Mouse (Mus musculus): ENCODE measurements around the gene Grip1. TPM values are rescaled to one million over a fixed set of nuclear protein-coding genes. Genes with fewer than 3 reads are reported as not detected.

The Grip1 gene
- polyA plus RNA-seq, 1 experiment from 2014 or later = 0.87 TPM

DNA sequence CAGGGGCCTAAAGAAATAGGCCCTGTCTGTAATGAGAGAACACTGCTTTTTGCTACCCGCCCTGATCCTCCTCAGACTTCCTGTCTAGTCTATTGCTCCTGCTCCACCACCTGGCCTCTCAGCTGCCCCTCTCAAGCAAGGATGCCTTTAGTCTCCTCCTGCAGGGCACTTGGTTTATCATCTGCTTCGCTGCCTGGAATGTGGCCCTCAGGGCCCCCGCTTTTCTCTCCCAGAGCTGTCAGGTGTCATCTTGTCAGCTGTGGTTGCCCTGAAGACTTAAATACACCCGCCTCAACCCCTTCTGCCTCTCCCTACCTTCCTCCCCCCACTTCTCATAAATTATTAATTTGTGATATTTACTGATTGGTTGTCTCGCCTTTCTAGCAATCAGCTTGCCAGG lies 190.7 kb downstream of the Grip1 start:
- no peaks in the 10 kb centered on the region for H3K27me3 ChIP-seq (replicated peaks; ENCODE audit: insufficient read depth, low read length)
- WGBS = 47% methylated on average over 5 of the region's 5 CpGs
- no peaks in the 10 kb centered on the region for H3K36me3 ChIP-seq (ENCODE audit: insufficient read depth, low read length)
- H3K4me3 ChIP-seq (ENCODE audit: low read depth, low read length) = no peak overlapping the region
- DNase-seq (ENCODE audit: low spot score) (no peak), ATAC-seq (no peak)
- no peak overlapping the region for H3K4me2 ChIP-seq (replicated peaks; ENCODE audit: low read depth, low read length)
- TF ChIP-seq EP300 (IDR thresholded peaks at IDR 0.05) = no peak
- no peak for TF ChIP-seq CTCF (IDR thresholded peaks at IDR 0.05)
- no peaks in the 10 kb centered on the region for H3K9me3 ChIP-seq (ENCODE audit: low read length)
- H3K9ac ChIP-seq (replicated peaks; ENCODE audit: low read depth) = no peak overlapping the region
- no peak overlapping the region for H3K27ac ChIP-seq (ENCODE audit: low read length)
- no peaks in the 10 kb centered on the region for H3K4me1 ChIP-seq (ENCODE audit: insufficient read depth, low read depth, low read length)

DNA sequence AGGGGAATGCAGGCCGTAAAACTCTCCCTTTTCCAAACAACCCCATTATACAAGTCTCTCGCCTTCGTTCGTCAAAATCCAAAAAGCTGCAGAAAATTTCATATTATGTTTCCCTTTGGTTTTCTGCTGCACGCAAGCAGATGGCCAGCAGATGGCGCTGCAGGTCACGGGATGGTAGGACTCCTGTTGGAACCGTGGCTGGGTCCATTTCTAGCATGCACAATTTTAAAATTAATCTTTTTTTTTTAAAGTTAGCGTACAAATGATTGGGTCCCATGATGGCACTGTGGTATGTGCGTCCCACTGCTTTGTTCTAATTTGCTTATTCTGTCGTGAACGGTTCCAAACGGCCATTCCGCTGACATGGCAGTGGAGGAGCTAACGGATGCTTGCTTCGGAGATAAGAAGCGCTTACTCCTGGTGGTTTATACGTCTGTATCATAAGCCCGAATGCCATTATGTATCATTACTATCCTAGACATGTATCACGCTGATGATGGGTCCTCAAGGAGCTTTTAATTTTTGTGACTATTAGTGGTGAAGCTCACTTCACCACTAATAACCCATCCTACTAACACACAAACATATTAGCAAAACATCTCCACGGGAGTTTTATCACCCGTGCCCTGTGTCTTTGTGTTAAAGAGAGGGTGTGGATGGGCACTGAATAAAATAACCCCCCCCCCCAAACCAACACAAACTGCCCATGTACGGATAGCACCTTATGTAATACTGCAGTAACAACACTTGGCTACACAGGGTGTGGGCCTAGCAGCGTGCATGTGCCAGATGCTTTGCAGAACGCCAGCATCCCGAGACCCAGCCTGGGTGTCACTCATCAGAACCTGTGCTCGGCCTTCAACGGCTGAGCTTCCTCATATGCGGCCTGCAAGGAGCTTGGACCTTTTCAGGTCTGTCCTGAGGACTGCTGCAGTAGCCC lies 193.1 kb downstream of the Grip1 start:
- no peaks in the 10 kb centered on the region for H3K36me3 ChIP-seq (ENCODE audit: insufficient read depth, low read length)
- H3K4me3 ChIP-seq (ENCODE audit: low read depth, low read length) = no peak overlapping the region
- ATAC-seq = no peak
- H3K27me3 ChIP-seq (replicated peaks; ENCODE audit: insufficient read depth, low read length) = no peaks in the 10 kb centered on the region
- whole genome bisulfite sequencing = 59% methylated on average over 29 of the region's 29 CpGs
- H3K4me1 ChIP-seq (ENCODE audit: insufficient read depth, low read depth, low read length) = no peaks in the 10 kb centered on the region
- no peaks in the 10 kb centered on the region for H3K9me3 ChIP-seq (ENCODE audit: low read length)
- peak overlapping the region; percentile 38; the same call in 1 of the 2 replicates for H3K4me2 ChIP-seq (replicated peaks; ENCODE audit: low read depth, low read length)
- no peak overlapping the region for H3K9ac ChIP-seq (replicated peaks; ENCODE audit: low read depth)
- TF ChIP-seq EP300 (IDR thresholded peaks at IDR 0.05) = no peak
- TF ChIP-seq CTCF (IDR thresholded peaks at IDR 0.05) = peak; percentile 89
- no peak overlapping the region for H3K27ac ChIP-seq (ENCODE audit: low read length)
- DNase-seq (ENCODE audit: low spot score) = peak; percentile 58

DNA sequence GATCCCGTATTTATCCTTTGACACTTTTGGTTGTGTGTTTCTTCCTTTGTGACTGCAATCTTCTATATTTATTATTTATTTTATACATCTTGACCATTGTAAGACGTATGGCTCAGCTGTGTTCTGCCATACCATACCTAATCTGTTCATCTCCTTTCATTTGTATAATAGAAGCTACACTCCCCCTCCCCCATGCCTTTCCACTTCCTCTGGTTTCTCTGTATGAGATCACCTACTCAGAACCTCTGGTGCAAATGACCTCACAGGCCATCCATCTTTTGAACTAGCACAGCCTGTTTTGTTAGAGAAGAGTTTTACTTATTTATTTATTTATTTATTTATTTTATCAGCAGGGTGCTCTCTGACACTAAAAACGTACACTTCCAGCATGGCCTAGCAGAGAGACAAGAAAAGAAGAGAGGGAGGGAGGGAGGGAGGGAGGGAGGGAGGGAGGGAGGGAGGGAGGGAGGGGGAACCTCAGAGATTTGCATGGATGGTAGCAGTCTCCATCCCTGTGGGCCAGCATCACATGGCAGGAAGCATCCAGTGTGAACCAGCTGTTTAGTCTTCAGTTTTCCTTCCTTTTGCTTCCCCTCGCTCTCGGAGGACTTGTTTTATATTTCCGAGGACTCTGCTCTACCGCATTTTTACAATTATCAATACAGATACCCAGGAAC lies 207.2 kb downstream of the Grip1 start:
- Histone ChIP-seq H3K27me3 (replicated peaks; ENCODE audit: insufficient read depth, low read length) (no peaks in the 10 kb centered on the region), H3K36me3 (ENCODE audit: insufficient read depth, low read length) (no peaks in the 10 kb centered on the region), H3K4me3 (ENCODE audit: low read depth, low read length) (no peak overlapping the region), H3K4me1 (ENCODE audit: insufficient read depth, low read depth, low read length) (no peaks in the 10 kb centered on the region), H3K9ac (replicated peaks; ENCODE audit: low read depth) (no peak overlapping the region), H3K9me3 (ENCODE audit: low read length) (no peaks in the 10 kb centered on the region), H3K4me2 (replicated peaks; ENCODE audit: low read depth, low read length) (no peak overlapping the region), H3K27ac (ENCODE audit: low read length) (no peak overlapping the region)
- DNase-seq (ENCODE audit: low spot score) = peak; percentile 18
- ATAC-seq = no peak
- 45% methylated on average over 7 of the region's 7 CpGs for WGBS
- TF ChIP-seq CTCF (IDR thresholded peaks at IDR 0.05) (no peak), EP300 (IDR thresholded peaks at IDR 0.05) (no peak)

DNA sequence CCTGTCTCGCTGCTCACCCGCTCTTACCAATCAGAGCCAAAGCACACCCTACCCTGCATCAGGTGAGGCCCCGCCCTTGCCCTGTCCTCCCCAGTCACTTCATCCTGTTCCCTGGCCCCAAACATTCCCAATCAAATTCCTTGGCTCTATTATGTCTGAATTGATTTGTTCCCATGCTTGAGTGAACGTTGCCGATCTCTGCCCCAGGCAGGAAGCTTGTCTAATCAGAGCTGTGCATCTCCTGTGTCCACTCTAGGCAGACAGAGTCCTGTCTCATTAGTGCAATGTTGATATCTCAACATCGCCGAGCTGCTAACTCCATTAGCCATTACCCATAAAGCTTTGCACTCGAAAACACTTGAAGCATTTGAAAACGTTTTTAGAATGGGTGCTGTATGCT lies 210.0 kb downstream of the Grip1 start:
- H3K4me1 ChIP-seq (ENCODE audit: insufficient read depth, low read depth, low read length) = no peaks in the 10 kb centered on the region
- DNase-seq (ENCODE audit: low spot score) (no peak), ATAC-seq (no peak)
- 76% methylated on average over 9 of the region's 9 CpGs for WGBS
- no peak overlapping the region for H3K9ac ChIP-seq (replicated peaks; ENCODE audit: low read depth)
- no peak overlapping the region for H3K27ac ChIP-seq (ENCODE audit: low read length)
- no peaks in the 10 kb centered on the region for H3K27me3 ChIP-seq (replicated peaks; ENCODE audit: insufficient read depth, low read length)
- H3K36me3 ChIP-seq (ENCODE audit: insufficient read depth, low read length) = no peaks in the 10 kb centered on the region
- no peak for TF ChIP-seq CTCF (IDR thresholded peaks at IDR 0.05)
- no peak for TF ChIP-seq EP300 (IDR thresholded peaks at IDR 0.05)
- H3K4me2 ChIP-seq (replicated peaks; ENCODE audit: low read depth, low read length) = no peak overlapping the region
- H3K9me3 ChIP-seq (ENCODE audit: low read length) = no peaks in the 10 kb centered on the region
- no peak overlapping the region for H3K4me3 ChIP-seq (ENCODE audit: low read depth, low read length)

DNA sequence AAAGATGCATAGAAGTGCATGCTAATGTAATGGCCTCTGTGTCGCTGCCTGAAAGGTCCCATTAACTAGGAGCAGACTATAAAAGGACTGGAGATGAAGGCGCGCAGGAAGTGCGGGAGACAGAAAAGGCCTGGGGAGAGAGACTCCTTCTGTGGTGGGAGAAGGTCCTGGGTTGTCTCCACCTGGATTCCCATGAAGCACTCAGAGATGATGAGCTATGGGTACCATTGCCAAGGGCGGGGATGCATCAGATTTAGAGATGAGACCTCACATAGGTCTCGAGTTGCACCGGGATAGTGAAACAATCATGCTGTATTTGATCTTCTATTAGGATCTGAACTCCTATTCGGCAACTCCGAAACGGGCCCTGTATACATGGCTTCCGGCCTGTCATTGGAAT lies 212.8 kb downstream of the Grip1 start:
- no peak overlapping the region for H3K4me2 ChIP-seq (replicated peaks; ENCODE audit: low read depth, low read length)
- no peaks in the 10 kb centered on the region for H3K9me3 ChIP-seq (ENCODE audit: low read length)
- DNase-seq (ENCODE audit: low spot score) (no peak), ATAC-seq (no peak)
- no peaks in the 10 kb centered on the region for H3K27me3 ChIP-seq (replicated peaks; ENCODE audit: insufficient read depth, low read length)
- H3K4me1 ChIP-seq (ENCODE audit: insufficient read depth, low read depth, low read length) = no peaks in the 10 kb centered on the region
- WGBS = 70% methylated on average over 11 of the region's 11 CpGs
- no peaks in the 10 kb centered on the region for H3K36me3 ChIP-seq (ENCODE audit: insufficient read depth, low read length)
- TF ChIP-seq EP300 (IDR thresholded peaks at IDR 0.05) = no peak
- no peak overlapping the region for H3K4me3 ChIP-seq (ENCODE audit: low read depth, low read length)
- H3K9ac ChIP-seq (replicated peaks; ENCODE audit: low read depth) = no peak overlapping the region
- H3K27ac ChIP-seq (ENCODE audit: low read length) = no peak overlapping the region

DNA sequence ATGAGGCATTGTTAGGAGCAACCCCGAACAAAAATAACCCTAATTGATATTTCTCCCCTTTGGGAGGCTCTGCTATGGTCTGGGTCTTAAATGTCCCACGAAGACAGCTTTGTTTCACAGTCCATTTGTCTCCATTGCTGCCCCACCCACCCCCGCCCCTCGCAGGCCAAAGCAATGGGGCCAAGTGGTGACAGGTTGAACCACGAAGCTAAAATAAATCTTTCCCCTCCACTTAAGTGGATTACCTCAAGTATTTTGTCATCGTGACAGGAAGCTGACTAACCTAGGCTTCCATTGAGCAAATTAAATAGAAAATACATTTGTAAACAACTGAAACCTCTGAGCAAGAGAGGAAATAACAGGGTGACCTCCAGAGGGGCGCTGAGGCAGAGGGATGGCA lies 216.8 kb downstream of the Grip1 start:
- H3K27ac ChIP-seq (ENCODE audit: low read length) = no peak overlapping the region
- H3K27me3 ChIP-seq (replicated peaks; ENCODE audit: insufficient read depth, low read length) = no peaks in the 10 kb centered on the region
- no peak for DNase-seq (ENCODE audit: low spot score)
- no peak overlapping the region for H3K4me3 ChIP-seq (ENCODE audit: low read depth, low read length)
- no peaks in the 10 kb centered on the region for H3K4me1 ChIP-seq (ENCODE audit: insufficient read depth, low read depth, low read length)
- H3K36me3 ChIP-seq (ENCODE audit: insufficient read depth, low read length) = no peaks in the 10 kb centered on the region
- no peak overlapping the region for H3K4me2 ChIP-seq (replicated peaks; ENCODE audit: low read depth, low read length)
- TF ChIP-seq EP300 (IDR thresholded peaks at IDR 0.05) (no peak), CTCF (IDR thresholded peaks at IDR 0.05) (no peak)
- ATAC-seq = no peak
- H3K9ac ChIP-seq (replicated peaks; ENCODE audit: low read depth) = no peak overlapping the region
- H3K9me3 ChIP-seq (ENCODE audit: low read length) = no peaks in the 10 kb centered on the region
- 25% methylated on average over 7 of the region's 7 CpGs for WGBS
